Mouse (Mus musculus): ENCODE data around the gene Mcm5. TPM values are rescaled to one million over a fixed set of nuclear protein-coding genes. Genes with fewer than 3 reads are reported as not detected.
A peak's percentile ranks its signal among the peaks of the same experiment; 100 is the strongest.

The Mcm5 gene
- polyA plus RNA-seq, 2 experiments from 2014 or later = 32.9 to 59.3 TPM

GRCm38 (mm10) chr8:75102956-75103355 is 6.4 kb upstream of the Mcm5 start:
- no peak for ATAC-seq

GRCm38 (mm10) chr8:75103376-75103878 is 5.9 kb upstream of the Mcm5 start:
- ATAC-seq = no peak

- peak; percentile 78 for ATAC-seq
Measured at GRCm38 (mm10) chr8:75108527-75109235, 688 bp upstream of the Mcm5 start.

GRCm38 (mm10) chr8:75110093-75110492 is 724 bp downstream of the Mcm5 start:
- ATAC-seq = no peak

- ATAC-seq = no peak
Measured at GRCm38 (mm10) chr8:75118505-75118904, 9.1 kb downstream of the Mcm5 start.

GRCm38 (mm10) chr8:75119287-75119686 is 9.9 kb downstream of the Mcm5 start:
- ATAC-seq = no peak

- ATAC-seq = no peak
Measured at GRCm38 (mm10) chr8:75119747-75120146, 10.4 kb downstream of the Mcm5 start.

- ATAC-seq = no peak
Measured at GRCm38 (mm10) chr8:75127406-75127805, 18.0 kb downstream of the Mcm5 start.

GRCm38 (mm10) chr8:75132485-75132884 is 23.1 kb downstream of the Mcm5 start:
- ATAC-seq = no peak

GRCm38 (mm10) chr8:75133399-75133798 is 24.0 kb downstream of the Mcm5 start:
- ATAC-seq = no peak

GRCm38 (mm10) chr8:75134603-75135391 is 25.4 kb downstream of the Mcm5 start:
- ATAC-seq = no peak

- no peak for ATAC-seq
Measured at GRCm38 (mm10) chr8:75135756-75136155, 26.4 kb downstream of the Mcm5 start.

- no peak for ATAC-seq
Measured at GRCm38 (mm10) chr8:75136256-75136655, 26.9 kb downstream of the Mcm5 start.

GRCm38 (mm10) chr8:75137536-75137935 is 28.2 kb downstream of the Mcm5 start:
- ATAC-seq = no peak

GRCm38 (mm10) chr8:75150911-75151610 is 41.7 kb downstream of the Mcm5 start:
- ATAC-seq = no peak

- no peak for ATAC-seq
Measured at GRCm38 (mm10) chr8:75151743-75152142, 42.4 kb downstream of the Mcm5 start.

- no peak for ATAC-seq
Measured at GRCm38 (mm10) chr8:75152505-75153082, 43.2 kb downstream of the Mcm5 start.

- ATAC-seq = no peak
Measured at GRCm38 (mm10) chr8:75154855-75155478, 45.6 kb downstream of the Mcm5 start.

GRCm38 (mm10) chr8:75155740-75156322 is 46.5 kb downstream of the Mcm5 start:
- ATAC-seq = no peak

- ATAC-seq = no peak
Measured at GRCm38 (mm10) chr8:75157471-75158230, 48.3 kb downstream of the Mcm5 start.

- no peak for ATAC-seq
Measured at GRCm38 (mm10) chr8:75169363-75169762, 60.0 kb downstream of the Mcm5 start.
